Mouse (Mus musculus) embryonic facial prominence, embryonic 12.5 days (tissue): Measurements from ENCODE around the gene Ncoa4. TPM values are rescaled to one million over a fixed set of nuclear protein-coding genes. Genes with fewer than 3 reads are reported as not detected.

ENCODE experiments used
- ATAC-seq: fragments of 200-750 bp; cut with Nextera tagmentation; 2 replicates; pipeline ENCODE4 v1.8.0; 2017; ENCODE audit not compliant: insufficient number of reproducible peaks, insufficient read depth, low FRiP score, low TSS enrichment
- H3K27ac ChIP-seq: fragments of 300-500 bp; sonication (generic); 2 replicates; pipeline ENCODE4 v1.5.1; 2016; ENCODE audit warnings: mild to moderate bottlenecking
- H3K27me3 ChIP-seq: fragments of 300-500 bp; sonication (generic); 2 replicates; pipeline ENCODE4 v1.6.1; 2016; ENCODE audit warnings: mild to moderate bottlenecking, moderate library complexity
- H3K36me3 ChIP-seq: fragments of 300-500 bp; sonication (generic); 2 replicates; pipeline ENCODE4 v1.6.1; 2016; ENCODE audit warnings: mild to moderate bottlenecking
- H3K4me1 ChIP-seq: fragments of 300-500 bp; sonication (generic); 2 replicates; pipeline ENCODE4 v1.6.1; 2016
- H3K4me2 ChIP-seq: fragments of 300-500 bp; sonication (generic); replicated peaks from 2 replicates; pipeline ENCODE4 v1.6.1; 2016; ENCODE audit warnings: mild to moderate bottlenecking, moderate library complexity
- H3K4me3 ChIP-seq: fragments of 300-500 bp; sonication (generic); 2 replicates; pipeline ENCODE4 v1.5.1; 2016; ENCODE audit warnings: mild to moderate bottlenecking
- H3K9ac ChIP-seq: fragments of 300-500 bp; sonication (generic); 2 replicates; pipeline ENCODE4 v1.6.1; 2016; ENCODE audit warnings: mild to moderate bottlenecking, moderate library complexity
- H3K9me3 ChIP-seq: fragments of 300-500 bp; sonication (generic); 2 replicates; pipeline ENCODE4 v1.6.1; 2016; ENCODE audit warnings: mild to moderate bottlenecking, moderate library complexity
- WGBS: fragments of 180-500 bp; shearing (Covaris S2); methylation state at CpG from one replicate; pipeline ENCODE4 v1.1.7; 2016; 5-methylcytosine and 5-hydroxymethylcytosine counted together
- polyA plus RNA-seq: library from polyadenylated mRNA; unstranded; fragments of >200 nt; fragmentation: Nextera tagmentation; extraction: Ambion mirVana; gene quantifications from 2 replicates; pipeline ENCODE4 v1.2.1, GENCODE M21; 2016

The Ncoa4 gene
- polyA plus RNA-seq, 1 experiment from 2014 or later: 80.0 TPM

DNA sequence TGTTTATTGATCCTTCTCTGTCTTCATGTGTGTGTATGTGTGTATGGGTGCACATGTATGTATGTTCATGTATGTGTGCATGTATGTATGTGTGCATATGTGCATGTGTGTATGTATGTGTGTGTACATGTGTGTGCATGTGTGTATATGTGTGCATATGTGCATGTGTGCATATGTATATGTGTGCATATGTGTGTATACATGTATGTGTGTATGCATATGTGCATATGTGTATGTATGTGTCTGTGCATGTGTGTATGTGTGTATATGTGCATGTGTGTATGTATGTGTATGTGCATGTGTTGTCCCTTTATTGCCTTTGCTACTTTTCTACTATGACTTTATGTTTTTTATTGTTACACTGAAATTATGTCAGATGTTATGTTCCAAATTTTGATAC lies 14.9 kb upstream of the Ncoa4 start:
- Histone ChIP-seq H3K4me2 (no peak overlapping the region), H3K27ac (no peak overlapping the region), H3K36me3 (no peaks in the 10 kb centered on the region), H3K27me3 (no peaks in the 10 kb centered on the region), H3K4me1 (no peaks in the 10 kb centered on the region), H3K9ac (no peak overlapping the region), H3K9me3 (peaks cover 3% of the 10 kb centered on the region; the same call in 1 of the 2 replicates), H3K4me3 (no peak overlapping the region)
- no peak for ATAC-seq

DNA sequence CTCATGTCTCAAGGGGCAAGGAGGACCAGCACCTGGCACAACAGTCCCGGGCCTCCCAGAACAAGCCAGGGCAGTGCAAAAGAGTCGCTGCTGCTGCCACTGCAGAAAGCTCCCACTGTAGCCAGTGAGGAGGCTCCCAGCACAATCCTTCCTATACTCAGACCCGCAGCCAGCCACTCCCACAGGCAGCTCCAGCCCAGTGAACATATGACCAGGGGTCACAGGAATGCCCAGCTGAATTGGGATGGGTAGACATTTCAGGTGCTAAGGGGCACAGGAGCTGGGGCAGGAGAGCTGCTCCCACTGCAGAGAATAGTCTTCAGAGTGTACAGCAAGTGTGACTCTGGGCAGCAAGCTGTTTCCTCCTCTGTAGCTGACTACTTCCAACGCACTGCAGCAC lies 14.3 kb upstream of the Ncoa4 start:
- WGBS: 72% methylated on average over 4 of the region's 4 CpGs
- no peaks in the 10 kb centered on the region for H3K27me3 ChIP-seq
- H3K4me2 ChIP-seq: no peak overlapping the region
- H3K9me3 ChIP-seq: peaks cover 3% of the 10 kb centered on the region; the same call in 1 of the 2 replicates
- H3K9ac ChIP-seq: no peak overlapping the region
- no peak for ATAC-seq
- no peaks in the 10 kb centered on the region for H3K36me3 ChIP-seq
- H3K27ac ChIP-seq: no peak overlapping the region
- H3K4me1 ChIP-seq: no peaks in the 10 kb centered on the region
- no peak overlapping the region for H3K4me3 ChIP-seq

DNA sequence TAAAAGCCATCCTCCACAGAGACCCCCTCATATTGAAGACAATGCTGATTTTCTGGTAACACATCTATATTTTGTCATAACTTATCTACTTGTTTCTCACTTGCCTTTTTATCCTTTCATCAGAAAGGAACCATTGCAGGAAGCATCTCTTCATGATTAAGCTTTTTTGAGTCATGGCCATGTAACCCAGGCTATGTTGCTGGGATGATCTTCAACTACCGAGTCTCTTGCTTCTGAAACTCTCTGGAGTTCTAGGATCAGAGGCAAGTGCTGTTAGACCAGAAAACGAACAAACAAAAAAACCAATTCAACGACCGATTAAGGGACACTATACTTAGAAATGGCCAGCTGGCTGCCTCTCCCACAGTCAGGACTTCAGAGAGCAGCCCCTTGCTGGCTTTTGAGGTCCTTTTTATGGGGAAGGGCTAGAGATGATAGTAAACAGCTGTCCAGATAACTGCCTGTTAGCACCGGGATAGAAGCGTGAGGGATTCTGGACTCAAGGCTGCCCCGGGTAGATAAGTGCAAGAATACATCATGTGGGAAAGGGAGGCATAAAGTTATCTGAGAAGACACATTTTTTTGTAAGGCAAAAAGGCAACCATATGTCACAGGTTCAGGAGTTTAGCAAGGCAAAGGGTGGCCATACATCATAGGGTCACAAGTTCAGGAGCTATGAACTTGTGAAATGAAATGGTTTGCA lies 13.7 kb upstream of the Ncoa4 start:
- Histone ChIP-seq H3K4me3 (no peak overlapping the region), H3K9ac (no peak overlapping the region), H3K9me3 (peaks cover 3% of the 10 kb centered on the region; the same call in 1 of the 2 replicates), H3K27me3 (no peaks in the 10 kb centered on the region), H3K27ac (no peak overlapping the region), H3K36me3 (no peaks in the 10 kb centered on the region), H3K4me2 (no peak overlapping the region), H3K4me1 (no peaks in the 10 kb centered on the region)
- no peak for ATAC-seq
- WGBS: 79% methylated on average over 7 of the region's 7 CpGs

DNA sequence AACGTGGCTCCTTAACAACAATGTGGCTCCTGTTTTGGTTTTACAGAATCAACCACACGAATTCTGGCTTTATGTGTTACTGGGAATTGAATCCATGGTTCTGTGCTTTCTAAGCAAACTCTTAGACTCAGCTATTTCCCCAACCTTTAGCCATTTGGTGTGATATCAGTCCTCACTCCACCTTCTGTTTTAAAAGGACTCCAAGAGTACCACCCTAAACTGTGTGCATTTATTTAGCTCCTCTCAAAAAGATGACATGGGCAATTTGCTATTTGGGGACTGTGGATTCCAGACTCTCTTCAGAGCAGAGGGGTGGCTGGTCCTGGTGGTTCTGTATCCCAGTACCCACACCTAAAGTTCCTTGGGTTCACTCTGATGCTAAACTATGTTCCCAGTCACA lies 13.1 kb upstream of the Ncoa4 start:
- ATAC-seq: no peak
- Histone ChIP-seq H3K4me2 (no peak overlapping the region), H3K27ac (no peak overlapping the region), H3K27me3 (no peaks in the 10 kb centered on the region), H3K4me3 (no peak overlapping the region), H3K36me3 (no peaks in the 10 kb centered on the region), H3K4me1 (no peaks in the 10 kb centered on the region), H3K9ac (no peak overlapping the region), H3K9me3 (peaks cover 3% of the 10 kb centered on the region; the same call in 1 of the 2 replicates)
- 61% methylated on average over 2 of the region's 2 CpGs for WGBS

DNA sequence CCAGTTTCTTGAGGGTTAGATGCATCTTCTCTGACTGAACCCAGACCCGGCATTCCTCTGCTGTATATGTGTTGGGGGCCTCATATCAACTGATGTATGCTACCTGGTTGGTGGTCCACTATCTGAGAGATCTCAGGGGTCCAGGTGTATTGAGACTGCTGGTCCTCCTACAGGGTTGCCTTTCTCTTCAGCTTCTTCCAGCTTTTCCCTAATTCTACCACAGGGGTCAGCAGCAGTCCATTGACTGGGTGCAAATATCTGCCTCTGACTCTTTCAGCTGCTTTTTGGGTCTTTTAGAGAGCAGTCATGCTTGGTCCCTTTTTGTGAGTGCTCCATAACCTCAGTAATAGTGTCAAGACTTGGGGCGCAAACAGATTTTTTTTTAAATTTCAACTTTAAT lies 8.8 kb upstream of the Ncoa4 start:
- Histone ChIP-seq H3K4me1 (no peaks in the 10 kb centered on the region), H3K9me3 (peaks cover 2% of the 10 kb centered on the region; the same call in 1 of the 2 replicates), H3K36me3 (no peaks in the 10 kb centered on the region), H3K9ac (no peak overlapping the region), H3K27ac (no peak overlapping the region), H3K4me3 (no peak overlapping the region), H3K27me3 (no peaks in the 10 kb centered on the region), H3K4me2 (no peak overlapping the region)
- no peak for ATAC-seq
- 92% methylated on average over 2 of the region's 2 CpGs for WGBS

- Histone ChIP-seq H3K36me3 (no peaks in the 10 kb centered on the region), H3K9me3 (no peaks in the 10 kb centered on the region), H3K9ac (no peak overlapping the region), H3K27me3 (no peaks in the 10 kb centered on the region), H3K4me2 (no peak overlapping the region), H3K4me1 (no peaks in the 10 kb centered on the region), H3K4me3 (no peak overlapping the region), H3K27ac (no peak overlapping the region)
- 89% methylated on average over 18 of the region's 18 CpGs for WGBS
- no peak for ATAC-seq
Measured at GRCm38 (mm10) chr14:32152243-32152965, 7.3 kb upstream of the Ncoa4 start.

DNA sequence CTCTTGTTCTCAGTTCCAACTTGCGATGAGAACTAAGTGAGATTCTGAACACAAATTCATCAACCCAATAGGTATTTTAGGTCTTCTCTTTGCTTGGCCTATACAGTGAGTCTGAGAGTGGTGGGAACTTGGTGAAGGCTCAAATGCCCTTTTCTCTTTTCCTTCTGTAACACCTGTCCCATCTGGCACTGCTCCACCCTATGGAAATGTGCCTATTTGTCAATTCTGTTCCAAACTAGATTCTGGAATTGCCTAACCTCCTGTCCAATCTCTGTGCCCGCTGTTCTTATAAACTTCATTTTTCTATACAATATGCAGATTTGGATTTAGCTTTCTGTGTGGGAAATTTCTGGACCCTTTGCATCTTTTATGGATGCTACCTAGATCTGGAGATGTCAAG lies 6.5 kb upstream of the Ncoa4 start:
- Histone ChIP-seq H3K9me3 (no peaks in the 10 kb centered on the region), H3K4me1 (no peaks in the 10 kb centered on the region), H3K27me3 (no peaks in the 10 kb centered on the region), H3K36me3 (no peaks in the 10 kb centered on the region), H3K4me2 (no peak overlapping the region), H3K9ac (no peak overlapping the region), H3K27ac (no peak overlapping the region), H3K4me3 (no peak overlapping the region)
- 88% methylated on average over 2 of the region's 2 CpGs for whole genome bisulfite sequencing
- ATAC-seq: no peak

DNA sequence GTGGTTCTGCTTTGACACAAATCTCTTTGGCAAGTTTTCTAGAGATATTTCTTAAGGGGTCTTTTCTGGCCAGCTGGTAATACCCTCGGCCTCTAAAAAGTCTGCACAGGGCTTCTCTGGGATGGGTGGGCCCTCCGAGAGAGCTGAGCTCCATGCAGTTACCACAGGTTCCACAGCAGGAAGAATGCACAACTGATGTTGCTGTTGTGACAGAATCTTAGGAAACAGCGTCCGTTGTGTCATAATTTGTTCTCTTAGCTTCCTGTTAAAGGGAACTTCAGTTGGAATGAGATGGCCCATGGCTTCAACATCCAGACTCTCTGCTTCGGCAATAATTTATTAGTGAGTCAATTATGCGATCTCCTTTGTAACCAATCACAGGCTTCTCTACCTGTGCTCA lies 4.9 kb upstream of the Ncoa4 start:
- ATAC-seq: no peak
- H3K9me3 ChIP-seq: no peaks in the 10 kb centered on the region
- H3K27ac ChIP-seq: no peak overlapping the region
- H3K4me1 ChIP-seq: peaks cover 5% of the 10 kb centered on the region
- H3K9ac ChIP-seq: no peak overlapping the region
- no peaks in the 10 kb centered on the region for H3K27me3 ChIP-seq
- H3K4me3 ChIP-seq: no peak overlapping the region
- WGBS: 86% methylated on average over 6 of the region's 6 CpGs
- H3K36me3 ChIP-seq: no peaks in the 10 kb centered on the region
- H3K4me2 ChIP-seq: no peak overlapping the region

- no peaks in the 10 kb centered on the region for H3K36me3 ChIP-seq
- H3K27me3 ChIP-seq: no peaks in the 10 kb centered on the region
- peak overlapping the region; percentile 77 for H3K4me3 ChIP-seq
- no peak overlapping the region for H3K27ac ChIP-seq
- 25% methylated on average over 4 of the region's 4 CpGs for WGBS
- peaks cover 14% of the 10 kb centered on the region for H3K4me1 ChIP-seq
- peak overlapping the region; percentile 94 for H3K4me2 ChIP-seq
- peak overlapping the region; percentile 81; the same call in 1 of the 2 replicates for H3K9ac ChIP-seq
- ATAC-seq: 0 out of 2 replicates have a peak, but pooled peaks have one; percentile 13
- H3K9me3 ChIP-seq: no peaks in the 10 kb centered on the region
Measured at GRCm38 (mm10) chr14:32159150-32159670, 455 bp upstream of the Ncoa4 start.

GRCm38 (mm10) chr14:32160563-32160962 lies 898 bp downstream of the Ncoa4 start:
- Histone ChIP-seq H3K9ac (peak overlapping the region; percentile 81), H3K4me3 (peak overlapping the region; percentile 77), H3K27ac (0 out of 2 replicates have a peak overlapping the region, but pooled peaks have one; percentile 41), H3K27me3 (no peaks in the 10 kb centered on the region), H3K4me1 (peaks cover 20% of the 10 kb centered on the region), H3K9me3 (no peaks in the 10 kb centered on the region), H3K4me2 (peak overlapping the region; percentile 94), H3K36me3 (no peaks in the 10 kb centered on the region)
- WGBS: 38% methylated on average over 7 of the region's 7 CpGs
- ATAC-seq: no peak

- H3K36me3 ChIP-seq: no peaks in the 10 kb centered on the region
- H3K9me3 ChIP-seq: no peaks in the 10 kb centered on the region
- peaks cover 21% of the 10 kb centered on the region for H3K4me1 ChIP-seq
- WGBS: 89% methylated on average over 12 of the region's 12 CpGs
- H3K9ac ChIP-seq: peak overlapping the region; percentile 81; the same call in 1 of the 2 replicates
- H3K4me3 ChIP-seq: no peak overlapping the region
- H3K4me2 ChIP-seq: peak overlapping the region; percentile 94
- ATAC-seq: no peak
- no peak overlapping the region for H3K27ac ChIP-seq
- no peaks in the 10 kb centered on the region for H3K27me3 ChIP-seq
Measured at GRCm38 (mm10) chr14:32161090-32161885, 1.6 kb downstream of the Ncoa4 start.
